In the genomic region with DNA sequence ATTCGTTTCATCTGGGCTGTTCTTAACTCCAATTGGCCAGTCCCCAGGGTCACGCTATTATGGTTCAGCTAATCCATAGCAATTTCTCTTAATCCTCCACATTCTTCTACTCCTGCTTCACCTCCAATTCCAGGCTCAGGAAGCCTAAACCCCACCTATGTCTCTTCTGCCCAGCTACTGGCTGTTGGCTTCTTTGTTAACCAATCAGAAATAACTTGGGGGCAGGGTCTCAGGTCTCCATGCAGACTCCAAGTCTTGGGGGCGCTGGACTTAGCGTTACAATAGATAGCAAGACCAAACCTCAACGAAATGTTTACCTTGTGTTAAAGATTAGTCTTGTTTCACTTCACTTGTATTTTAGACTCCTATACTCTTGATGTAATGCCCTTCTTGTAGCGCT, we compare ENCODE assay signal across 35 mouse cellular contexts.
"Had no signal": no experiment of that assay in that cellular context is flagged by ENCODE, and none has a peak within 500 bp of the region (broad histone marks: within the 10 kb centered on the region; RNA-seq: fewer than 3 reads in every experiment).

No protein-coding gene starts in this region.

- H3K9me3 ChIP-seq: heart, embryonic 10.5 days; heart, embryonic 13.5 days; heart, embryonic 15.5 days; hindbrain, embryonic 10.5 days; hindbrain, embryonic 12.5 days; hindbrain, embryonic 13.5 days; hindbrain, embryonic 15.5 days; intestine, embryonic 15.5 days; kidney, embryonic 15.5 days had no signal

- H3K4me1 ChIP-seq: hindbrain, embryonic 10.5 days; hindbrain, embryonic 12.5 days; hindbrain, embryonic 13.5 days; hindbrain, embryonic 15.5 days had no signal

- DNase-seq: heart, postnatal 10 days; heart, postnatal 14 days; heart, postnatal 36 days; heart, postnatal 4 days; kidney, adult 11 months; kidney, adult 18-20 months; kidney, adult 2 months; kidney, adult 8-10 months; kidney, adult 9 months; kidney, postnatal 10 days; kidney, postnatal 14 days; kidney, postnatal 25 days; kidney, postnatal 36 days; kidney, postnatal 4 days; layer of hippocampus, adult 9-11 months; layer of hippocampus, postnatal 36 days had no signal

- H3K4me3 ChIP-seq: heart, embryonic 10.5 days; heart, embryonic 13.5 days; heart, embryonic 15.5 days; hindbrain, embryonic 10.5 days; hindbrain, embryonic 12.5 days; hindbrain, embryonic 13.5 days; hindbrain, embryonic 15.5 days; intestine, embryonic 15.5 days; kidney, embryonic 15.5 days; layer of hippocampus, adult 2 months; left cerebral cortex, adult 2 months had no signal

- H3K27me3 ChIP-seq: heart, embryonic 13.5 days; heart, embryonic 15.5 days; hindbrain, embryonic 15.5 days; intestine, embryonic 15.5 days; kidney, embryonic 15.5 days had no signal

- H3K9ac ChIP-seq: heart, embryonic 13.5 days; heart, embryonic 15.5 days; hindbrain, embryonic 12.5 days; hindbrain, embryonic 13.5 days; hindbrain, embryonic 14.5 days; hindbrain, embryonic 15.5 days; intestine, embryonic 15.5 days; kidney, embryonic 15.5 days had no signal

- H3K36me3 ChIP-seq: heart, embryonic 10.5 days; heart, embryonic 13.5 days; heart, embryonic 15.5 days; hindbrain, embryonic 10.5 days; hindbrain, embryonic 12.5 days; hindbrain, embryonic 13.5 days; hindbrain, embryonic 15.5 days; intestine, embryonic 15.5 days; kidney, embryonic 15.5 days had no signal

- H3K4me2 ChIP-seq: heart, embryonic 11.5 days; heart, embryonic 13.5 days; heart, embryonic 15.5 days; hindbrain, embryonic 12.5 days; hindbrain, embryonic 13.5 days; hindbrain, embryonic 14.5 days; hindbrain, embryonic 15.5 days; intestine, embryonic 15.5 days; kidney, embryonic 15.5 days had no signal

- ATAC-seq: hindbrain, embryonic 16.5 days; hindbrain, postnatal 0 days; inflammation-experienced regulatory T-cells, adult 6 months; intestine, embryonic 15.5 days; intestine, embryonic 16.5 days; intestine, postnatal 0 days had no signal

- H3K27ac ChIP-seq: heart, embryonic 10.5 days; heart, embryonic 13.5 days; heart, embryonic 15.5 days; hindbrain, embryonic 10.5 days; hindbrain, embryonic 12.5 days; hindbrain, embryonic 13.5 days; hindbrain, embryonic 14.5 days; hindbrain, embryonic 15.5 days; hindbrain, postnatal 0 days; intestine, embryonic 15.5 days; kidney, embryonic 15.5 days; kidney, postnatal 0 days; layer of hippocampus, adult 2 months; left cerebral cortex, adult 2 months had no signal
